Mouse (Mus musculus): Measurements from ENCODE around the gene Cbarp. TPM values are rescaled to one million over a fixed set of nuclear protein-coding genes. Genes with fewer than 3 reads are reported as not detected.
A peak's percentile ranks its signal among the peaks of the same experiment; 100 is the strongest.

Cbarp gene
- polyA plus RNA-seq, 3 experiments from 2014 or later = 0.60 to 2.3 (median 1.3) TPM

DNA sequence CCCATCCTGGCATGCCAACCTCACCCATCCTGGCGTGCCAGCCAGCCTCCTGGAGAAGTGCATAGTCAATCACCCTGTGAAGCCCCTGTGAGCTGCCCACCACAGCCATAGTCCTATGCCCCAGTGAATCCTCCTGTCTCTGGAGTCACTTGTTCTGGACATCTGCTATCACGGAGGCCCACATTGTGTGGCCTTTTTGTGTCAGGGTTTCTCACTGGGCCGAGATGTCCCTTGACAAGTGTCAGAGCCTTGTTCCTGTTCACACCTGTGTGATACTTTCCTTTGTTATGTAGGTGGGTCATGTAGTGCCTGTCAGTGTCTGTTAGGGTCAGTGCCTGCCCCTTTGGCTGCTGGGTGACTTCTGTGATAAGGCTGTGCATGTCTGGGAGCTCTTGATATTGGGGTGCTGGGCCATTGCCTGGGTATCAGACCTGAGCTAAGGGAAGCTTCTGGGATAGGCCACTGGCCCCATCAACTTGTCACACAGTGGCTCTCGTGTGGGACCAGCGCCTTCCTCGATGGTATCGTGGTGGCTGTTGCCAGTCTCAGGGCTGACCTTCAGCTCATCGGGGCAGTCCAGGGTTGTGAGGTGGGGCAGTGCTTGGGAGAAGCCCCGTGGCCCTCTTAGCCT, 16.6 kb downstream of the Cbarp start:
- ATAC-seq = no peak

DNA sequence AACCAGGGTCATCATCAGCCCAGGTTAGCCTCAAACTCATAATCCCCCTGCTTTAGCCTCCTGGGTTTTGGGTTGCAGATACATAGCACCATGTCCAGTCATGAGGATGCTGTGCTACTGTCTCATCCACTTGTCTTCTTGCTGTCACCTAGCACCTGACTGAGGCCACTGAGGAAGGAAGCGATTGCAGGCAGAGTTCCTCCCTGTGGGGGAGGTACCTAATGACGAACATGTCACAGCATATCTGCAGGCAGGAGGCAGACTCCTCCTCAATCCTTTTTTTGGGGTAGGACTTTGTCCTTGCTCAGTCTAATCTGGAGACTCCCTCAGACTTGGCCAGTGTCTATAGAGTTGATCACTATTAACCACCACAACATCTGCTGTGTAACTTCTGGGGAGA, 19.0 kb downstream of the Cbarp start:
- no peak for ATAC-seq

DNA sequence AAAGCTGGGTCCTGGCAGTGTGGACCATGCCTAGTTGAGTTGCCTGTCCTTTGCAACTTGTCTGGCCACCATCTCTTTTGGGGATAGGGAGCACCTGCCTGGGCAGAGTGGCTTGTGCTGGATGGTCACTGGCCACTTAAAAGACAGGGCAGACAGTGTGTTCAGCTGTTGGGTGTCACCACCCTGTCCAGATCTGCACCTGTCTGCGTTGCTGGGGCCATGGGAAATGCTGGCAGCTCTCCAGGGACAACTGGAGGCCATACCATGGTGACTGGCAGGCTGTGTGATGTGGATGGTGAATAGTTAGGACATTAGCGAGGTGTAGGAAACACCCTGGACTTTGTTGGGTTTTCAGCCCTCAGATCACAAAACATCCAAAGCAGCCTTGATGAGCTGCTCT, 20.5 kb downstream of the Cbarp start:
- ATAC-seq = no peak

DNA sequence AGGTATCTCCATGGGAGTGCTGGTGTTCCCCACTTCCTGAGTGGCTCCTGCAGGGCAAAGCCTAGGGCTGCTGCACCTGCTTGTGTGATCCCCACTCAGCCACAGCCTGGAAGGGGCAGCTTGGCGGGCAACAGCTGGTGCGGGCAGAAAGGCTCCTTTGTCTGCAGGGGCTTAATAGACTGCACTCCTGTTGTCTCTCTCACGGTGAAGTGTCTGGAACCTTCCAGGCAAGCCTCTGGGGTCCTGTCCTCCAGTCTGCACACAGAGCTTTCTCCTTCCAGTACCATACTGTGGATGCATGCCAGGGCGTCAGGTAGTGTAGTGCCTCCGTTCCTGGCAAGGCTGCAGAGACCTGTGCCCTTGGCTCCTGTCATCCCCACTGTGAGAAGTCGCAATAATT, 22.1 kb downstream of the Cbarp start:
- ATAC-seq = no peak

DNA sequence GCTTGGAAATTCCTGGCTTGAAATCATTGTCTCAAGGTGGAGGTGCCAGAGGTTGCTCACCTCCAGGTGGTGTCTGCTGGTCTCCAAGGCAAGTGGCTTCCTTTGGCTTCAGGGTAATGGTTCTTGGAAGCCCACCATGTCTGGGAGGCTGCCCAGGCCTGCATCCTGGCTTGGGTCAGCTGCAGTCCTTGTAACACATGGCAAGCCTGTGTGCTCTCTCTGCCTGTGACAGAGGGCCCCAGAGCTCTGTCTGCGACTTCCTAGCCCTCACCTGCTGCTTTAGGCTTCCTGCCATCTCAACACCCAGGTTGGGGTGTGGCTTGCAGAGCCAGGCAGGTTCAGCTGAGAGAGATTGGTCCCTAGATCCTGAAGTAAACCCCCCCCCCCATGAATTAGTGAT, 22.9 kb downstream of the Cbarp start:
- no peak for ATAC-seq

DNA sequence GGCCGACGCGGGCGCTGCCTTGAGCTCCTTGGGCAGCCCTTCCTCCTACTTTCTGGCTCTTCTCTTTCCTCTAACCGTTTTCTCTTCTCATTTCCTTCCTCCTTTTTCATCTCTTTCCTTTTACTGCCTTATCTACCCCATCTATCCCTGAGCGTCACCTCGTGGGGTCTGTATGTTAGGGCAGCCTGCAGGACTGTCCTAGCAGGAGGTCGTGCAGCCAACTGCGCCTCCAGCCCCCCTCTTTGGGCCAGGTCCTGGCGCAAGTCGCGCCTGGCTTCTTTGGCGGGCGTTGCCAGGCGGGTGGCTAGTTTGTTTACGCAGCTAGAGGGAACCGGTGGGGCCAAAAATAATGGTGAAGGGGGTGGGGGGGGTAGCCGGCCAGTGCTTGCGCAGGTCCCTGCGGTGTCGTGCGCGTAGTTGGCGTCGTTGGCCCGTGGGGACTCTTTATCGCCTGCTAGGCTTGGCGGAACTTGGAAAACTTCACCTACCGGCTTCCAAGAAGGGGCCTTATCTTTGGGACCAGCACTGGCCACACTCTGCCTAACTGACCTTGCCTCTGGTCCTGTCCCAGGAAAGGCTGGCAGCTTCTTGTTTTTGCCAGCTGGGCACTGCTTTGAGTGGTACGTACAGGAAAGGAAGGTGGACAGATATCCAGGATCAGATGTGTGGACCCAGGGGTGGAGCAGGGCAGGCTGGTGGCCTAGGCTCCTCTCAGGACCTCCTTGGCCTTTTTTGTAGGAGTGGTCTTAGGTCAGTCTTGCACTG, 23.5 kb downstream of the Cbarp start:
- no peak for ATAC-seq

DNA sequence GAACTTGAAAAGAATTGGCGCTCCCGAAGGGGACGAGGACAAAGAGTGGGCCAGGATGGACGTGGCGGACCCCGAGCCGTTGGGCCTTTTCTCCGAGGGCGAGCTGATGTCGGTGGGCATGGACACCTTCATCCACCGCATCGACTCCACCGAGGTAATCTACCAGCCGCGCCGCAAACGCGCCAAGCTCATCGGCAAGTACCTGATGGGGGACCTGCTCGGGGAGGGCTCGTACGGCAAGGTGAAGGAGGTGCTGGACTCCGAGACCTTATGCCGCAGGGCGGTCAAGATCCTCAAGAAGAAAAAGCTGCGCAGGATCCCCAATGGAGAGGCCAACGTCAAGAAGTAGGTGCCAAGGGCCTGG, 24.1 kb downstream of the Cbarp start:
- ATAC-seq = no peak

DNA sequence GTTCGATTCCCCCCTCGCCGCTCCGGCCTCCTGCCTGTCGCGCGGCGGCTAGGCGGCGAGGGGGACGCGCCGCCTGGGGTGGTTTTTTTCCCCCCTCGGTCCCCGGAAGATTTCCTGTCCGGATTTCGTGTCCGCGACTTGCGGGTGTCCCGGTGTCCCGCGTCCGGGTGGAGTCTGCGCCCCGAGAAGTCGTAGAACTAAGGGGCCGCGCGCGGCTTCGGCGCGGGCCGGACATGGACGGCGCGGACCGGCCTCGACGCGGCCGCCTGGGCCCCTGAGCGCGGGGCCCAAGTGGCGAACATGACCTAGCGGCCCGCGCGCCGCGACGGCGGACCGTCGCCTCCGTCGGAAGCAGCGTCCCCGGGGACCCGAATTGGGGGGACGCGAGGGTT, 24.7 kb downstream of the Cbarp start:
- ATAC-seq = no peak

DNA sequence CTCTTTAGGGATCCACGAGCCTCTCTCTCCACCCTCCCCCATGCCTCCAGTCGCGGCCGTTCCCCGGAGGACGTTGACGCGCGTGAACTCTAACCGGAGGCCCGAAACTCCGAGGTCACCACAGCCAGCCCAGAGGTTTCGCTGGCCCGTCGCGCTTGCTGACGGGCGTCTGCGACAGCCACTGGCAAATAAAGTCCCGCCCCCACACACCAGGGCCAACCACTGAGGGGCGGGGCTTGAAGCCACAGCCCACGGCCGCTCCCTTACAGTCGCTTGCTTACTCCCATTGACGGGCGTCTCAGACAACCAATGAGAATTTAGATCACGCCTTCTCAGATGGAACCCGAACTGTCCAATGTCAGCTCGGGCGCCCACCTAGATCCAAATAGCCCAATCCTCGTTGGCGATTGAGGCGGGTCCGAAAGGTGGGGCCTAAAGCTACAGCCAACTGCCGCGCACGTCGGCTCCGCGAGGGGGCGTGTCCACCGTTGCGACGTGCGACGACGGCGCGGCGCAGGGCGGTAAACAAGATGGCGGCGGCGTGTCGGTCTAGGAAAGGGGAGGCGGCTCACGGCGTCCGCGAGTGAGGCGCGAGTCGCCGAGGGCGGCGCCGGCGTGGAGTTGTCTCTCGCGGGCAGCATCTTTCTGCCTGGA, 25.2 kb downstream of the Cbarp start, which contains the start of gene Stk11:
Gene Stk11, plus strand, starts transcription at position 514 of the 654 bp plus-strand sequence.
- peak; percentile 97 for ATAC-seq

DNA sequence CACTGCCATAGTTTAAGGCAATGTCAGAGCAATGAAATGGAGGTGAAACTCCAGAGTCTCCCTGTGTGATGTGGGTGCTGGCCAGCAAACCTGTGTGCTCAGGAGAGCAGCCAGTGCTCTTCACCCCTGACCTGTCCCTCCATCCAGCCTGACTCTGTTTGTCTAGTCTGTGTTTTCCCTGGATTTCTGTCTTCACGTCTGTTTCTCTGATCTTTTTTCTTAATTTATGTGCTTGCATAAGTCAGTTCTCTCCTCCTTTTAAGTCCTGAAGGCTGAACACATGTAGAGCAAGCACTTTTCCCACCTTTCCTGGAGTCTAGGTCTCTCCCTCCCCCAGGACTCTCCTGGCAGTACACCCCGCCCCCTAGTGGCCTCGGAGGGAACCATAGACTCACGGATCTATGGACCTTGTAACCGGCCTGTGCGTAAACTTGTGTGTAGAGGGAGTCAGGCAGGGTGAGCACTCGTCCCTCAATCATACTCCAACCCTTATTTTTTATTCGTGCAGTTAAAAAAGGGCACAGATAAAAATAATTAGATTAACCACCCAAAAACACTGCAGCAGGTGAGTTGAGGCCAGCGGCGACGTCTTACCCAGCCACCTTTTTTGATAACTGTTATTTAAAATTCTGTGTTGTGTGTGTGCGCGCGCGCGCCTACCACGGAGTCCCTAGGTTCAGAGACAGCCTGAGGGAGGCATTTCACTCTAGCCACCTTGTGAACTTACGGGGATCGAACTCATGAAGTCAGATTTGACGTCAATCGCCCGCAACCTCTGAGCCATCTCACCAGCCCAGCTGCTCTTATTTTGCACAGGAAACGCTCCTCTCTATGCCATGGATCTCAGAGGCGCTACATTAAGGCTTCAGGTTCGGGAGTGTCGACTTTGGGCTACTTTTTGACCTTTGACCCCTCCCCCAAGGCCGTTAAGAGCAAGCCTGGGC, 26.0 kb downstream of the Cbarp start:
- ATAC-seq = peak; percentile 20

DNA sequence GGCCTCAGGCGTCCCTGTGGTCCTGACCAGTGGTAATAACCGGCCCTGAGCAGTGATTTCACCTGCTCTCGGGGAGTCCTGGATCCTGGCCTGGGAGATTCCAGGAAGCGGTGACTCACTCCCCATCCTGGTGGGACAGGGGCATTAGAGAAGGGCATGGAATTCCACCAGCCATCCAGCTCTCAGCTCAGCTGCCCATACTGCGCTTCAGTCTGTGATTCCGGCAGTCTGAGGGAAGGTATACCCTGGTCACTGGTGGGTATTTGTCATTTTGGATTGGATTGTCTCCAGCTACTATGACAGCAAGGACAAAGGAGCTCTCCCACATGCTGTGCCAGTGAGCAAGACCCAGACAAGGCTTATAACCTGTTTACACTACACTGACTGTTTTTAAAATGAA, 33.0 kb downstream of the Cbarp start:
- no peak for ATAC-seq

DNA sequence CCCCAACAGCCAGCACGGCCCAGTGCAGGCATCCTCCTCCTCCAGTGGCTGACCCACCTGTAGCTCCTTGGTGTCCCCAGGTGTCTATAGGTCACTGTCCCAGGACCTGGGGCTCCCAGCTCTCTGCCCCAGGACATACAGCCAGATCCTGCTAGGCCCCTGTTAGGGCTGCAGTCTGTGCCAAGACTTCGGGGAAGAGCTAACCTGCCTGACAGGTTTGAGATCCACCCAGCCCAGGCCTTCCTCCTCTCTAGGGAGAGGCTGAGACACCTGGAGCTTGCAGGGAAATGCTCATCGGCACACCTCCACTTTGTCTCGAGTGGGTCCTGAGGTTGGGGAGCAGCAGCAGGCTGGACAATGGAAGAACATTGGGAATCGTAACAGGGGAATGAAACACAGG, 34.7 kb downstream of the Cbarp start:
- no peak for ATAC-seq

DNA sequence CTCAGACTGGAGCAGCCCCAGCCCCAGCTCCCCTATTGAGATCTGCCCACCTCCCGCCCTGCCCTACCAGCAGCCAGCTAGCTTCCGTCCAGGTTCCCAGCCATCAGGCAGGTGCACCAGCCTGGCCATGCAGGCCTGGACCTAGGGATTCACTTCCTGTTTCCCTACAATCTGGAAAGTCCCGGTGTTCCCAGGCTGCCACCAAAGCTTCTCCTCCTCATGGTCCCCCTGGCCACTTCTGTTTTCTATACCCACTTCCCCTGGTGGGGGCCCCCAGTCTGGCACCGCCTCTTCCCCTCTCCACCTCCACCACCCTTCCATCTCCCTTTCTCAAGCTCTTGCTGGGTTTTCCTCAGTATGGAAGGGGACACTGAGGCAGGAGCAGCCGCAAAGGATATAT, 35.2 kb downstream of the Cbarp start, which contains the start of gene Sbno2:
Gene Sbno2, minus strand, starts transcription at position 112 of the 400 bp plus-strand sequence.
- no peak for ATAC-seq

DNA sequence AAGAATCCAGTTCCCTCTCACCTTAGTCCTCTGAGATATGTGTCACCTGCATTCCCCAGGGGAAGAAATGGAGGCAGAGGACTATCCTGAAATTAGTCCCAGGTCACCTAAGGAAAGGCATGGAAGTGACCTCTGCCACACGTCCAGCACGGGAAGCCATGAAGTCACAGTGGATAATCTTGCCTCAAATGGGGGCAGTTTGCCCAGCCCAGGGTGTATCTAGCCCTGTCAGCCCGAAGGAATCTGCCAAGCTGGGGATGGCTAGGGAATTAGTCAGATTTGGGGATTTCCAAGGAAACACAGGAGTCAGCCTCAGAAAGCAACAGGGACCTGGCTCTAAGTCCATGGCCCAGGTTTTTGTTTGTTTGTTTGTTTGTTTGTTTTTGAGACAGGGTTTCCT, 36.5 kb downstream of the Cbarp start:
- no peak for ATAC-seq

DNA sequence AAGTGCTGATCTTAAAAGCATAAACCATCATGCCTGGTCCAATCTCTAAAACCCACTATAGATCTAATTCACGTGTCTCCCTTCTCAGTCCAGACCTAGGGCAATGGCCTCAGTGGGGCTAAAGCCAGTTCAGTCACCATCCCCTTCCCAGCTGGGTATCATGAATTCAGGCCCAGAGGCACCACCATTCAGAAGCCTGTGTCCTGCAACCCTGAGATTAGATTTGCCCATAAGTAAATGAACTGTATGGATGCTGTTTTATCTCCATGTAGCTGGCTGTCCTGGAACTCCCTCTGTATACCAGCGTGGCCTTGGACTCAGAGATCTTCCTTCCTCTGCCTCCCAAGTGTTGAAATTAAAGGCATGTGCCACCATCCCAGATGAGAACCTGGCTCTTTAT, 37.6 kb downstream of the Cbarp start:
- no peak for ATAC-seq

DNA sequence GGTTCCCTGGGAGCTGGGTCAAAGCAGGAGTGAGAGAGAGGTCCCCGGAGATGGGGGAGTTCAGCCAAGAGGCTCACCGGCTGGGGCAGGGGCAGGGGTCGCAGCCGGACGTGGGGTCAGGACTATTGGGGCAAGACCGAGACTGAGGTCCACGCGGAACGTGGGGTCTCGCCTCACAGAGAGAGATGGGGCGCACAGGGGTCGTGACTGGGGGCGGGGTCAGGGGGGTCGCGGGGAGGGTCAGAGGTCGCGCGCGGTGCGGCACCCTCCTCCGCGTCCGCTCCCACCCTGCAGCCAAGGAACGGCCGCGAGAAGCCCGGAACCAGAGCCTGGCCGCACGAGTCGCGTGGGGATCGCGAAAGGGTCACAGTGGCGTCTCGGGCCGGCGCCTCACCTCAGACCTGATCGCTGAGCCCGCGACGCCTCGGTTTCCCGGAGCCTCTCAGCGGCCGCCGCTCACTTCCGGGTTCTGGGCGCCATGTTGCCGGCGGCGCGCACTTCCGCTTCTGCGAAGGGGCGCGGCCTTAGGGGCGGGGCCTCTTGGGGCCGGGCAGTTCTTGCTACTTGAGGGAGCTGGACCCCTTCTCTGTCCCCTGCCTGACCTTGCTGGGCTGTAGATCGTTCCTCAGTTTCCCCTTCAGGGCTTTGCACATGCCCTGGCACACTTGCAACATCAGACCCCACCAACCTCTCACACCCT, 38.3 kb downstream of the Cbarp start:
- peak; percentile 98 for ATAC-seq

DNA sequence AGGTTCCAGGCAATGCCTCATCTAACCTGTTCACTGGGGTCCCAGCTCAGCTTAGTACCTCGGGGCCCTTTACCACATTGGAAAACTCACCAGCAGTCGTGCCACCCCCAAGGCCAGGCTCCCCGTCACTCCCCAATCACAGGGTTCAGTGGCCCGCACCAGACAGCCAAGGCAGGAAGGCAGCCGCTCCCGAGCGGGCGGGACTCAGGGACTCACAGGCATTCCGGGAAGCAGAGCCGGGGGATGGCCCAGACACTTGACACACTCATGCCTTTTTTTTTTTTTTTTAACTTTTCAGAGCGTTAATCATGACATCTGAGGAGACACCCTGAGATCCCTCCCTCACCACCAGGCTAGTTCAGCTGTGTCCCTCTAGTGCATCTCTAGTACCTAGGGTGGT, 39.7 kb downstream of the Cbarp start:
- ATAC-seq = no peak

DNA sequence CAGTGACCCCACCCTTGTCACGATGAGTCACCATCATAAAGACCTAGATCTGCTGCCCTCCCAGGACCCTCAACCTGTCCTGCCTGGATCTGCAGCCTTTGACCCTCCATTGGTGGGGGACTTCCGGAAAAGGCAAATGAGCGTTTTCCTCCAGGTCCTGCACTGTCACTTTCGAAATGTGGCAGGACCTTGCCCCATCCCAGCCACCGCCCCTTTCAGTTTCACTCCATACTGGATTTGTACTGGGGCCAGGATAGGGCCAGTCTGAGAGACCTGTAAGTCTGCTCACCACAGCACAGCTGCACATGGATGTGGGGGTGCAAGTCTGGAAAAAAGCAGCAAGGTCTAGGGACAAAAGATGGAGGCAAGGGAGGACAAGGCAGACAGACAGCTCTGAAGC, 42.0 kb downstream of the Cbarp start:
- no peak for ATAC-seq

DNA sequence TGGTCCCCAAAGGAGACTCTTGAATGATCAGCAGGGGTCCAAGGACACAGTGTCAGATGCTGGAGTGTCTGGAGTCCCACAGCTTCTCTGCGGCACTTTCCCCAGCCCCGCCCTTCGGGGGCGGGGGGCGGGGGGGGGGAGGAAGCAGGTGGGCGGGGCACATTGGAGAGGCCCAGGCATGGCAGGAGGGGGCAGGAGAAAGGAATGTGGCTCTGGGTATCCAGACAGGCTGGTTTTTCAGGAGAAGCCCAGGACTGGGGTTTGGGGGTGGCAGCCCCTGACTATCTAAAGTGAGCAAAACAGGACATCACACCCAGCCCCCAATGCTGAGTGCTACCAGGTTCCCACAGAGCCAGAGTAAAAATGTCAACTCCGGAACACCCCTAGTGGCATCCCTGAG, 43.4 kb downstream of the Cbarp start:
- ATAC-seq = no peak

DNA sequence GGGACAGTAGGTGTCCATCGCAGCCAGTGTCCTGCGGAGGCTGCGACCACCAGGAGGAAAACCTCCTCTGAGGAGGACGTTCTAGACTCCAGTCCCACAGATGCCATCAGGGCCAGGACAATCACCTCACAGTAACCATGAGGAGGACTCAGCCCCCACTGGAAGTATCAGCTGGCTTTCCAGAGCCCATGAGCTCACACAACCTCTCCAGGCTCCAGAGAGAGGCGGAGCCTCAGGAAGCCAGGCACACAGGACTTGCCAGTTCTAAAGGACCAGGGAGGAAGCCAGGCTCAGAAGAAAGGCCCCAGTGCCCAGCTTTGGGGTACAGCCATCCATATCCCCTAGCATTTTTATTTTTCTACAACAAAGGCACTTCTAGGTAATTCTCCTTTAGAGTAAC, 45.1 kb downstream of the Cbarp start:
- no peak for ATAC-seq

DNA sequence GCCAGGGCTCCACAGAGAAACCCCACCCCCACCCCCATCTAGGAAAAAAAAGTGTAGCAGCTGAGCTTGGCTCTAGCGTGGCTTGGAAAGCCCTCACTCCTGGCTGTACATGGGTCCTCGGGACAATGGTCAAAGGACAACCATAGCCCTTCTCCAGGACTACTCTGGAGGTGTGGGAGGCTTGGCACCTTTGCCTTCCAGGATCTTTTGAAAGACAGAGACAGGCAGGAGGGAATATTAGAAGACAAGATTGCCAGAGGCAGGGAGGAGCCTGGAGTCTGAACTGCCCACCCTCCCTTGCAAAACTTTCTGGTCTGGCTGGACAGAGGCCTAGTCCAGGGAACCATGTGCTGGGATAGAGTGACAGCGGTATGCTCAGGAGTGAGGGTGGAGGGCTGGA, 46.0 kb downstream of the Cbarp start:
- ATAC-seq = no peak

DNA sequence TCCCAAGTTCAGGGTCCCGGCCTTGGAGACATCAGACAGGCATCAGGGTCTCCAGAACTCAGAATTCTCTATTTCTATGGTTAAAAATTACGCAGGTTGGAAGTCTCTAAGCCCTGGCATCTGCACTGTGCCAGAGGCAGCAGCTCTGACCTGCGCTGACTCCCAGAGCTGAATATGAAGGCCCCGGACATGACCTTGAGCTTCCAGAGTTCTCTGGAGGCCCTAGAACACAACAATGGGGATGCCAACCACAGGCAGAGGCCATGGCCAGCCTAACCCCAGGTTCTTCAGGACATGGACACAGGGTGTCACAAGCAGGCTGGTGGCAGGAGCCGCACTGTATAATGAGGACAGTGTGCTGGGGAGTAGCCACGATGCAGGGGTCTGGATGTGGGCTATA, 46.5 kb downstream of the Cbarp start:
- no peak for ATAC-seq
